Mouse (Mus musculus): ENCODE results near the gene Klf14.

Klf14 gene

DNA sequence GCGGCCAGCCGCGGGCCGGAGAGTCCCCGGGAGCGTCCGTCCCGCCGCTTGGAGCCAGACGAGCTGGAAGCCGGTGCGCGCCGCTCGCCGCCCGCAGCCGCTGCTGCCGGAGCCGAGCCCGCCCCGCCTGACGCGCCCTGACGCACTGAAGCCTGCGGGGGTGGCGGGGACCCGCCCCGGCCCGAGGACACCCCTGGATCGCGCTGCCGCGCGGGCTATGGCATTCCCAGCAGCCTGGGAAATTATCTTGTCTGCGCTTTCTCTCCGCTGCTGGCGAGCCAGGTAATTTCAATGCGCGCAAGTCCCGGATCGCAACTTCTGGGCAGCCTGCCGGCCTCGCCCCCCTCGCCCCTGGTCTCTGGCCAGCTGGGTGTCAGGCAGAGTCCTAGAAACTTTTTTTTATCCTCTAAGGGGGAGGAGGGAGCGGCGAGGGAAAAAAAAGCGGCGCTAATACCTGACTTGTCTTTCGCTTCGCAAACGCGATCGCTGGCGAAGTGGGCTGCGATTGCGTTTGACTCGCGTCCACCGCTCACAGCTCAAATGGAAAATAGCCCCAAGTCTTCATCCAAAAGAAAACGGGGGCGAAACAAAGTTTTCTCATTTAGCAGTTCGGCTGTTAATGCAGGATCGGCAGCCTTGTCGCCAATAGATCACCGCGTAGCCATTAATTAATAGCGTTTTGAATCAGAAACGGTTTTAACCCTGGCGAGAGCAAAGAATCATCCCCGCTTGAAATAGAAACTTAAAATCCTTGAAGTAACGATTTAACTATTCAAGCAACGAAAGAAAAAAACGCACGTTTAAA, at the start of gene Klf14:
TSS of gene Klf14 (minus strand) at position 343 of the 805 bp plus-strand sequence.
- CTCF ChIA-PET = interaction anchor here (0.6 to 1.2 kb wide), 2 partner anchors 24 to 1543 kb away, joined by 3 to 5 read pairs; no protein-coding TSS in a partner anchor

DNA sequence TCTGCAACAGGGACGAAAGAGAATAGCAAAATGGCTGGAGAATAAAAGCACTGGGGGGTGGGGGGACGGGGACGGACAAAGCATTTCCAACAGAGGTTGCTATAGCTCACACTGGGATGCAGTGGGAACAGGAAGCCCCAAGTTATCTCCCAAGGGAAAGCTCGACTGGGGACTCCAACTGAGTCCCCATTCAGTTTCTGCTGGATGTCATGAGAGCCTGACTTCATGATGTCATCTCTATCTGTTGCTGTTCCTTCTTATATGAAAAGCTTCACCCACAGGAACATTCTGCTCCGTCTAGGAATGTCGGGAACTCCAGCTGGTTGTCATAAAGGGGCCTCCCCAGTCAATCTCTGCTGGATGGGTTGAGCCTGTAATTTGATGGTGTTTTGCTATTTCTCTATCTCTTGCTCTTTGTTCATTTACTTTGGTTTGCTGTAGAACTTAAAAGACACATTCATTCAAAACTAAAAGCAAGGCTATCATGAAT, 47.3 kb upstream of the Klf14 start:
- CTCF ChIA-PET = no interaction called here

DNA sequence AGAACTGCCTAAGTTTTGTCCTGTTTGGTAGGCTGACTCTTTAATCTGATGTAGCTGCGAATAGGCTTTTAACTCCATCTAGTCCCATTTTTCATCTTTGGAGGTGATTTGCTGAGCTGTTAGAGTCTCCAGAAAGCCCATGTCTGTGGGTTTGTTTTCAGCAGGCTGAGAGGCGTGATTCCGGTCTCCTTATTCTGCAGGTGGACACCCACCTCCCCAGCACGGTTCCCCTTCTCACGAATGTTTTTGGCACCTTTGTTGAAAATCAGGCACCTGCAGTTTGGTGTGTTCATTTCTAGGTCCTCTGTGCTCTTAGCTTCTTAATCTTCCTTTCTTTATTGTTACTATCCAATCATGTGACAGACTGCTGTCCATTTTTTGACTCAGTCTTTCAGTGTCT, 27.5 kb upstream of the Klf14 start:
- CTCF ChIA-PET = no interaction called here

DNA sequence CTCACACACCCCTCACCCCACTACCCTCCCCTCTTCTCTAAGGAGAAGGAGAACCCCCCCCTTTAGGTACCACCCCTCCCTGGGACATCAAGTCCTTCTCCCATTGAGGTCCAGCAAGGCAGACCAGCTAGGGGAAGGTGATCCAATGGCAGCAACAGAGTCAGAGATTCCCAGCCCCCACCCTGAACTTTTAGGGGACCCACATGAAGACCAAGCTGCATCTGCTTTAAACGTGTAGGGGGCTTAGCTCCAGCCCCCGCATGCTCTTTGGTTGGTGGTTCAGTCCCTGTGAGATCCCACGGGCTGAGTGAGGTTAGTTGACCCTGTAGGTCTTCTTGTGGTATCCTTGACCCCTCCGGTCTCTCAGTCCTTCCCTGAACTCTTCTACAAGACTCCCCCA, 24.1 kb upstream of the Klf14 start:
- CTCF ChIA-PET = interaction anchor here (0.6 to 1.1 kb wide), 5 partner anchors 24 to 484 kb away, joined by 3 to 17 read pairs (median 6); partner anchors contain the start of gene Klf14

DNA sequence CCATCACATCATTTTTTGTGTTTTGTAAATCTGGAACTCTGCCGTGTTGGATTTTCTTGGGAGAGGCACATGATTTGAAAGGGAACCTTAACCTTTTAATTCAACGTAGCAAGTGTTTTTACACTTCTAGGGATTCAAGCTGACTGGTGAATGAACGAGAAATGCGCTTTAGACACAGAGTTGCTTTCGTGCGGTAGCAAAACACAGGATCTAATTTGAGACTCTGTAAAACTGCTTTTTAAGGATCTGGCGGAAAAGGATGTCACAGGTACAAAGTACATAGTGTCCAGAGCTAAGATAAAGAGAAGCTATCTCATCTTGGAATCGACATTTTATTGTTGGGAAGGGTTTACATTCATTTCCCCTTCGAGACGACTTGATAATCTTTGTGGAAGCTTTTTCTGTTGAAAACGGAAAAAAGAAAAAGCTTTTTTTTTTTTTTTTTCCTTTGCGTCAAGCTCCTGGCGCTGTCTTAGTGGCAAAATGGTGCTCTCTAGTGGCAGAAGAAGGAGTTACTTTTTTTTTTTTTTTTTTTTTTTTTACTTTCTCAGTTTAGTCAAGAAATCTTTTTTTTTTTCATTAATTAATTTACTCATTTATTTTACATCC, 23.6 kb upstream of the Klf14 start:
- CTCF ChIA-PET = interaction anchor here (0.6 to 1.1 kb wide), 10 partner anchors 24 to 1620 kb away, joined by 3 to 17 read pairs (median 6); partner anchors contain the start of gene Klf14

DNA sequence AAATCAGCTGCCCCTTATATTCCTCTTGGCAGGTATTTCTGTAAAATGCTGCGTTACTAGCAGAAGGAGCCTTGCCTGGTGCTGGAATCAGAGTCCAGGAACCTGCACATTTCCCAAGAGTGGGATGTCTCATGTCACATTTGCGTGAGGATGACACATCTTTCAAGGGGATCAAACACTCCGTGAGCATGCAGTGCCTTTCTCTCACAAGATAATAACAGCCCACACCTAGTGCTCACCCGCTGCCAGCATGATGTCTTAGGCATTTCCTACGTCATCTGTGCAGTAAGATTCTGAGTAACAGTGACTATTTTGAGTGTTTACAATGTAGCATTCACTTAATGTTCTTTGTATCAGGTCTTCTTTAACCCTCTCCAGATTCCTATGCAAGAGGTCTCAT, 22.5 kb upstream of the Klf14 start:
- CTCF ChIA-PET = no interaction called here

DNA sequence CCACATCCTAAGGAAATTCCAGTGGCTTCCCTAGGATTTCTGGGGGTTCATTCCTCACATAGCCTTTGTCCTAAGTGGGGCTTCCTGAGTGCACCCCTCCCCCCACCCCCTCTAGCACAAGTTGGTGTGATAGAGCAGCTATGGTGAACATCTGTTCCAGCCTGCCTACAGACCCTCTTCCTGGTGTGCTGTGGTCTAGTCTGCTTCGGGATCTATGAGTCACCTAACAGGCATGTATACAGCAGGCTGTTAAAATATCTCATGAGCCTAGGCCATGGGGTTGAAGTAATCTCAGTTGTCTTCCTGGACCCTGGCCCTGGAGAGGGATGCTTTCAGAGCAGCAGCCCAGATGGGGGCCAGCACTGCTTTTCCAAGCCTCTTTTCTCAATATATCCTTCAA, 19.7 kb upstream of the Klf14 start:
- CTCF ChIA-PET = no interaction called here

DNA sequence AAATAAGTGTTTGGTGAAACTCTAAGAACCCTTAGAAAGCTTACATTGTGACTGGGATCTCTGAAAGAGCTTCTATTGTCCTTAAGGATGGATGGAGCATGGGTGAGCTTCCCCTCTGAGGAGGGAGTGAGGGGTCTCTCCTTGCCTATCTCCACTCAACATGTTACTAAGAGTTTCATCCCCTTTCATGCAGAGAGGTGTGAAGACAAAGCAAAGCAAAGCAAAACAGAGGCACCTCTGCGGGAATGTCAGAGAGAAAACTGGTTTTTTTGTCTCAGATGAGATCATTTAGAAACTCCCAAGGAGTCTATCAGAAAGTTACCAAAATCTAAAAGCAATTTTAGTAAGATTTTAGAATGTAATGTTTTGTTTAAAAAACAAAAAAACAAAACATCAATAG, 13.2 kb upstream of the Klf14 start:
- CTCF ChIA-PET = interaction anchor here (0.6 kb wide), 1 partner anchor 249 kb away, joined by 3 read pairs; no protein-coding TSS in a partner anchor

DNA sequence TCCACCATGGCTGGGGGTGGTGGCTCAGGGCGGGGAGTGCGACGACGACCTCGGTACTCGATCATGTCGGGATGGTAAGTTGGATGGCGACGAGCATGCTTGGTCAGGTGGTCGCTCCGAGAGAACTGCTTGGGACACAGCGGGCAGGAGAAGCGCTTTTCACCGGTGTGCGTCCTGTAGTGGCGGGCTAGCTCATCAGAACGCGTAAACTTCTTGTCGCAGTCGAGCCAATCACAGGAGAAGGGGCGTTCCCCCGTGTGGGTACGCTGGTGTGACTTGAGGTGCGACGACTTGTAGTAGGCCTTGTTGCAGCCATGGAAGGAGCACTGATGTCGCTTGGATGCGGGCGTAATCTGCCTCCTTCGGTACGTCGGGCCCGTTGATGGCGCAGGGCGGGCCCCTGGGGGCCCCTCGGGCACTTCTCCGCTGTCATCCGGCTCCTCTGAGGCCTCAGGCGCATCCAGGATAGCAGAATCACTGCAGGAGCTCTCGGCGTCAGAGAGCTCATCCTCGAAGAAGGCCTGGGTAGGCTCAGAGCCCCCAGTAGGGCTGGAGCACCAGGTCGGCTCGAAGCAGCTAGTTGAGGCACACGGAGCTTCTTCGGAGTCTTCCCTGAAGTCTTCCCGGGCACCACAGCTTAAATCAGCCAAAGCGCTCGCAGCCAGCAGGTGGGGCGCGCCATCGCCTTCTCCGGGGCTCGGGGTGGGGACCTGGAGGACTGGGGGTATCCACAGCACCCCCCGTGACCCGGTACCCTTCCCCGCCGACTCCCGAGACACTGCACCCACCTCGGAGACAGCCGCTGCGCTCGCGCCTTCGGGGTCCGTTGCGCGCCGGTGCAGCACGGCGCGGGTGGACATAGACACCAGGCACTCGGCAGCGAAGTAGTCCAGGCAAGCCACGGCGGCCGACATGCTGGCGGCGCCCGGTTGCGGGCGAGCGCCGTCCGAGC, 818 bp downstream of the Klf14 start:
- CTCF ChIA-PET = interaction anchor here (0.6 to 1.2 kb wide), 2 partner anchors 25 to 1542 kb away, joined by 3 to 5 read pairs; no protein-coding TSS in a partner anchor

DNA sequence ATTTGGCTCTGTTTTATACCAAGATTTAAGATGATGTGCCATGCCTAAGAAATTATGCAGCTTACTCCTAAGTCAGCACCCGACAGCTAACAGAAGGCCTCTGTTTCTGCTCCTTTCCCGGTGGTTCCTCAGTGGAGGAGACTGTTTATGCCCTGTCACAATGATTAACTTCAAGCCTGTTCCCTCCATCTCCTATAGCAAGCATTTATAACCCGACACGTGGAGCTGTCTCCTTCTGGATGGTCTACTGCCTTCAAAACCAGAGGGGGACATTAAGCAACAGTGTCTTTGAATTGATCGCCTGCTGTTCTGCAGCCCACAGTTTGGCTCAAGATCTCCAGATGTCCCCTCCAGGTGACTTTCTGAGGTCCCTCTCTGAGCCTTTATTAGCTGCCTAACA, 19.6 kb downstream of the Klf14 start:
- CTCF ChIA-PET = no interaction called here

DNA sequence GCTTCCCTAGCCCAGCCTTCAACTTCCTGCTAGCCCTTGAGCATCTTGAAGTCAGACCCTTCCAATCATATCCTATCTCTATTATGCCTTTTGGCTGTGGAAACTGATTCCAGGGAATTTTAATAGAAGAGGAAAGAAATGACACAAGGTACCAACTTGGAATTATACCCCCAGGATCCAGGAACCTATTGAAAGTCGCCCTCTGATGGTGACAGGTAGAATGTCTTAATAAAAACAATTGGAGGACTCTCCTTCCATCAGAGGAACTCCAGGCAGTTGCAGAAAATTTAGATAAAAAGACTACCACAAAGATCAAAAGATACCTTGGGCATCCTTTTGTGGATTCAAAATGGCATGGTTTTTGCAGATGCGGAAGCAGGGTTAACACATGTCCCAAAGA, 36.1 kb downstream of the Klf14 start:
- CTCF ChIA-PET = interaction anchor here (0.6 kb wide), 1 partner anchor 15 kb away, joined by 3 read pairs; no protein-coding TSS in a partner anchor

DNA sequence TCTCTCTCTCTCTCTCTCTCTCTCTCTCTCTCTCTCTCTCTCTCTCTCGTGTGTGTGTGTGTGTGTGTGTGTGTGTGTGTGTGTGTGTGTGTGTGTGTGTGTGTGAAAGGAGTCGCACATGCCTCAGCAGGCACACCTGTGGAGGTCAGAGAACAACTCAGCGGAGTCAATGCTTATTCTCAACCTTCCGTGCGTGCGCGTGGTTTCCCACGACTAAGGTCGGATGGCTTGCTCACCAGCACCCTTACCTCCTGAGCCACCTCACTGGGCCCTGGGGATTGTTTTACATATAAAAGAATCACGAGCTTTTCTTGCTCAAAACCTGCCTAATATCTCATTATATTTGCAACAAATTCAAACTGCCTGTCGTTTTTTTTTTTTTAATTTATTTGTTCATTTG, 37.1 kb downstream of the Klf14 start:
- CTCF ChIA-PET = no interaction called here

DNA sequence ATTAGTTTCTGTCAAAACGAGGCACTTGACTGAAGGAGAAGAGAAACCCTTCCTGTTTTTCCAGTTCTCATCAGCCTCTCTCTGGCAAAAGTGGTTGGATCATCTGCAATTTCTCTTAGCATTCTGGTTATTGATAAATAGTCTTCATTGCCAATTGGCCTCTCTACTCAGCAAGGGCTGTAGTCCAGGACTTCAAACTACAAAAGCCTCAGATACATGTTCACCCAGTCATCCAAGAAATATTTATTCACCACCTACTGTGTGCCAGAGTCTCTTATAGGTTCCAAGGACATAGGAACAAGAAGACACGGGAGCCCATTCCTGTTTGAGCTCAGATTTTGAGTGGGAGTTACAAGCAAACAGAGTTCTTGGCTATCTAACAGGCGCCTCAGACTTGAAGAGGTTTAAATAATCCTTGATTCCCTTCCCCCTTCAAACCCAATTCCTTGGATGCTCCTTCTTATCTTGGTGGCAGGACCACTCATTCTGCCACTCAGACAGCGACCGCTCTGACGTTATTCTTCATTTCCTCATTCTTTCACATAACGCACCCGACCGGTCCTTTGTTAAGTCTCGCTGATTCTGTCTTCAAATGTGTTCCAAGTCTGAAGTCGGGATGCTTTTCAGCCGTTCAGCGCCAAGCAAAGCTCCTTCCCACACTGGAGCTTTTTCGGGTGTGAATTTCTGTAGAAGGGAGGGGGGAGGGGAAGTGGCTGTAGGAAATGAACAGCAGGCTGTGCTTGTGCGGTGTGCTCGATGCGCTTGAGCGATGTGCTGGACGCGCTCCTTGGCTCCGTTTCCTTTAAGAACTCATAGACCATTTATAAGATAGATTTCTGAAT, 37.8 kb downstream of the Klf14 start:
- CTCF ChIA-PET = interaction anchor here (0.6 to 0.7 kb wide), 3 partner anchors 23 to 91 kb away, joined by 4 to 6 read pairs (median 5); no protein-coding TSS in a partner anchor

DNA sequence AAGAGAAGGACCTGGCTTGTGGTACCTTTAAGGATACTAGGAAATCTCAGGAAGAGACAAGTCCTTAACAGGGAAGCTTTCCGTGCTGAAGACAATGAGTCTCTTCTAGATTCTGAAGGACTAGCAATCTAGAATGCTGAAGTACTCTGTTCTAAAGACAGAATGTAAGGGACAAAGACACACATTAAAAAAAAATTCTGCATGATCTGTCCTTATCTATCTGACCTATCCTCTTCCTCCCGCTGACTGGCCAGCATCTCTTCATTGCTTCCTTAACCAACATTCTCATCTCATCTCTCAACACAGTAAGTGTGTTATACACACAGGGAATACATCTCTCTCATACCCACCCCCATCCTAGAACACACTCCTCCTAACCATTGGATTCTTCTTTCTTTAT, 43.4 kb downstream of the Klf14 start, which contains the start of gene Tsga13:
TSS of gene Tsga13 (minus strand) at position 101 of the 400 bp plus-strand sequence.
- CTCF ChIA-PET = interaction anchor here (0.6 kb wide), 1 partner anchor 237 kb away, joined by 3 read pairs; no protein-coding TSS in a partner anchor

DNA sequence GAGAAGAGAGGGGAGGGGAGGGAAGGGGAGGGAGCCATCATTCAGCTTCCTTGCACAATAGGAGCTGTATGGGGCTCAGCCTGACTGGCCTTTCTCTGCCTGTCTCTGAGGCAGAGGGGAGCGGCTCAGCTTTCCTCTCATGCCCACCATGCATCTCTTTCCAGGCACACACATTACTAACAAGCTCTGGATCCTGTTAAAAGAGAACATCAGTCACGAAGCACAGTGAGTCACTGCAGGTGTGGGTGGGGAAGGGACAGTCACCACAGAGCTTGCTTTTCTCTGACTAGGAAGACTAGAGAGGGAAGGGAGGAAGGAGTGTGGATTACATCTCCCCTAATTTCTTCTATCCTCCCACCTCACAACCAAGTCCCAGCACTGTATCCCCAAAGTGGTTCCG, 50.9 kb downstream of the Klf14 start:
- CTCF ChIA-PET = interaction anchor here (0.6 kb wide), 1 partner anchor 15 kb away, joined by 3 read pairs; no protein-coding TSS in a partner anchor

Data from spleen, embryonic (tissue).